Mouse (Mus musculus) midbrain, postnatal 0 days (tissue): ENCODE measurements at regions not wholly inside any gene's neighbourhood (a gene's known extent, or its start where the extent isn't known, plus 50 kb on each side); places are given as distances from the start of the nearest gene placed in this dataset.
A peak's percentile ranks its signal among the peaks of the same experiment; 100 is the strongest.

Source experiments
- ATAC-seq: fragments of 200-750 bp; cut with Nextera tagmentation; 2 replicates; pipeline ENCODE4 v1.8.0; 2017; ENCODE audit warnings: moderate number of reproducible peaks, mild to moderate bottlenecking, moderate TSS enrichment, moderate library complexity; ENCODE audit not compliant: low FRiP score
- DNase-seq: peaks from one replicate; pipeline ENCODE4 v3.0.0-alpha.2; 2015; ENCODE audit warnings: low spot score
- H3K27ac ChIP-seq: fragments of 300-500 bp; sonication (generic); 2 replicates; pipeline ENCODE4 v1.5.1; 2014; ENCODE audit warnings: low read depth, mild to moderate bottlenecking, low read length, mixed read lengths
- H3K27me3 ChIP-seq: fragments of 300-500 bp; sonication (generic); 2 replicates; pipeline ENCODE4 v1.6.1; 2014; ENCODE audit warnings: low read length, control low read depth, mixed read lengths; ENCODE audit not compliant: insufficient read depth
- H3K36me3 ChIP-seq: fragments of 300-500 bp; sonication (generic); 2 replicates; pipeline ENCODE4 v1.6.1; 2014; ENCODE audit warnings: low read length, control low read depth, mixed read lengths; ENCODE audit not compliant: insufficient read depth
- H3K4me1 ChIP-seq: fragments of 300-500 bp; sonication (generic); 2 replicates; pipeline ENCODE4 v1.6.1; 2014; ENCODE audit warnings: mild to moderate bottlenecking, control low read depth, antibody characterized with exemption, low read length, mixed read lengths; ENCODE audit not compliant: insufficient read depth
- H3K4me2 ChIP-seq: fragments of 300-500 bp; sonication (generic); 2 replicates; pipeline ENCODE4 v1.6.1; 2014; ENCODE audit warnings: low read depth, mild to moderate bottlenecking, low read length, mixed read lengths; ENCODE audit not compliant: poor library complexity, severe bottlenecking
- H3K4me3 ChIP-seq: fragments of 300-500 bp; sonication (generic); 2 replicates; pipeline ENCODE4 v1.5.1; 2014; ENCODE audit warnings: low read depth, mild to moderate bottlenecking, low read length, moderate library complexity
- H3K9ac ChIP-seq: fragments of 300-500 bp; sonication (generic); replicated peaks from 2 replicates; pipeline ENCODE4 v1.6.1; 2014; ENCODE audit warnings: mild to moderate bottlenecking, low read length, moderate library complexity, mixed read lengths; ENCODE audit not compliant: poor library complexity, severe bottlenecking
- H3K9me3 ChIP-seq: fragments of 300-500 bp; sonication (generic); 2 replicates; pipeline ENCODE4 v1.6.1; 2016; ENCODE audit warnings: low read length, control low read depth
- CTCF ChIP-seq: IDR thresholded peaks from 2 replicates; pipeline ENCODE4 v1.5.1; 2016; ENCODE audit warnings: antibody characterized with exemption, mild to moderate bottlenecking
- WGBS: fragments of 180-500 bp; shearing (Covaris S2); extraction: QIAGEN DNeasy Blood & Tissue Kit; methylation state at CpG from one replicate; pipeline ENCODE4 v1.1.7; 2014; 5-methylcytosine and 5-hydroxymethylcytosine counted together

DNA sequence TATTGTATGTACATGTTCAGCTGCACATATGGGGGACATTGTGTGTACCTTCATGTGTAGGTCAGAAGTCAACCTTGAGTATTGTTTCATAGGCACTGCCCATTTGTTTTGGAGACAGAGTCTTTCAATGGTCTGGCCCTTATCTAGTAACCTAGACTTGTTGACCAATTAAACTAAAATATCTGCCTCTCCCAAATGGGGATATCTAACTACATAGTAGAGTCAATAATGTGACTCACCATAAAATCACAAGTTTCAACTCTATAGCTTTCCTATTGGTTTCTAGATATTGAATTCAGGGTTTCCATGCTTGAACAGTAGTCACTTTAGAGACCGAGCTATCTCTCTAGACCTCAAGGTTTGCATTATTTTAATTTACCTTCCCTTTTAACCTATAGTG is 174.0 kb upstream of the Celf2 start:
- H3K27ac ChIP-seq, result no peak overlapping the region

DNA sequence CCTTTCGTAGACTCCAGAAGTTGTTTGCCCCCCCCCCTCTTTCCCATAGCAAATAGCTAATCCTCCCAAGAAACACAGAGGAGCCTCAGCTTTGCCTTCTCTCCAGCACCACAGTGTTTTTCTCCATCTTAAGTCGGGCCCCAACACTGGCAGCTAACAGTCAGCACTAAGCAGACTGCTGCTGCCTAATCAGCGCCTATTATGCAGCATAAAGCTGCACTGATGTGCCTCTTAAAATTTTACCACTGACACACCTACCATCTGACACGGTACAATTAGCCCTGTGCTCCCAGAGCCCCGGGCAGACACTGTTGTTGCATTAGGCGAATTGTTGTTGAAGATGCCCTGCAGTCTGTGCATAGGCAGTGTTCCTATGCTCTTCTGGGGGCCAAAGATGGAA is 131.5 kb upstream of the Celf2 start:
- Histone ChIP-seq H3K4me1 (no peaks in the 10 kb centered on the region; the same call in 1 of the 2 replicates), H3K9me3 (no peaks in the 10 kb centered on the region), H3K27ac (no peak overlapping the region), H3K4me2 (no peak overlapping the region), H3K4me3 (no peak overlapping the region), H3K27me3 (no peaks in the 10 kb centered on the region), H3K9ac (no peak overlapping the region), H3K36me3 (no peaks in the 10 kb centered on the region)
- ATAC-seq, result no peak
- 61% methylated on average over 6 of the region's 6 CpGs for WGBS
- TF ChIP-seq CTCF, result no peak
- no peak for DNase-seq

More for the DNA sequence above, 174.0 kb upstream of the Celf2 start:
- H3K9ac ChIP-seq, result no peak overlapping the region
- no peaks in the 10 kb centered on the region for H3K4me1 ChIP-seq
- DNase-seq (no peak), ATAC-seq (no peak)
- no peaks in the 10 kb centered on the region for H3K36me3 ChIP-seq
- WGBS, result 96% methylated on average over 1 of the region's 1 CpGs
- TF ChIP-seq CTCF, result no peak
- H3K27me3 ChIP-seq, result no peaks in the 10 kb centered on the region
- H3K4me2 ChIP-seq, result no peak overlapping the region
- no peaks in the 10 kb centered on the region for H3K9me3 ChIP-seq
- H3K4me3 ChIP-seq, result no peak overlapping the region

GRCm38 (mm10) chr2:7622716-7623285 is 113.4 kb upstream of the Celf2 start:
- WGBS, result 96% methylated on average over 5 of the region's 5 CpGs
- H3K9ac ChIP-seq, result no peak overlapping the region
- H3K36me3 ChIP-seq, result no peaks in the 10 kb centered on the region
- H3K27me3 ChIP-seq, result no peaks in the 10 kb centered on the region
- H3K4me1 ChIP-seq, result no peaks in the 10 kb centered on the region
- H3K4me2 ChIP-seq, result no peak overlapping the region
- H3K9me3 ChIP-seq, result no peaks in the 10 kb centered on the region
- TF ChIP-seq CTCF, result no peak
- ATAC-seq, result no peak
- no peak overlapping the region for H3K4me3 ChIP-seq
- DNase-seq, result no peak
- no peak overlapping the region for H3K27ac ChIP-seq

GRCm38 (mm10) chr2:7619888-7620664 is 110.7 kb upstream of the Celf2 start:
- Histone ChIP-seq H3K4me1 (no peaks in the 10 kb centered on the region), H3K27ac (no peak overlapping the region), H3K36me3 (no peaks in the 10 kb centered on the region), H3K27me3 (no peaks in the 10 kb centered on the region), H3K9me3 (no peaks in the 10 kb centered on the region), H3K4me2 (no peak overlapping the region), H3K4me3 (no peak overlapping the region), H3K9ac (no peak overlapping the region)
- TF ChIP-seq CTCF, result no peak
- DNase-seq (peak; percentile 92), ATAC-seq (no peak; the same call in 1 of the 2 replicates)
- 72% methylated on average over 9 of the region's 9 CpGs for WGBS

GRCm38 (mm10) chr2:7578196-7578595 is 68.8 kb upstream of the Celf2 start:
- Histone ChIP-seq H3K4me3 (no peak overlapping the region), H3K9ac (no peak overlapping the region), H3K4me1 (no peaks in the 10 kb centered on the region), H3K4me2 (no peak overlapping the region), H3K27ac (no peak overlapping the region), H3K36me3 (no peaks in the 10 kb centered on the region), H3K9me3 (no peaks in the 10 kb centered on the region), H3K27me3 (no peaks in the 10 kb centered on the region)
- no peak for ATAC-seq
- 81% methylated on average over 2 of the region's 2 CpGs for whole genome bisulfite sequencing
- DNase-seq, result no peak
- no peak for TF ChIP-seq CTCF
